Mouse (Mus musculus) stomach, embryonic 14.5 days (tissue): ENCODE measurements around the gene Arl16. TPM values are rescaled to one million over a fixed set of nuclear protein-coding genes. Genes with fewer than 3 reads are reported as not detected.
"Not testable (repeated sequence)": the region's sequence is repeated elsewhere in the genome, so short reads cannot be mapped to it uniquely, and the experiment has no call there.

ENCODE experiments used
- ATAC-seq: fragments of 200-750 bp; cut with Nextera tagmentation; 2 replicates; pipeline ENCODE4 v1.8.0; 2017; ENCODE audit warnings: low read depth, moderate TSS enrichment; ENCODE audit not compliant: insufficient number of reproducible peaks, insufficient read depth, low FRiP score
- H3K27ac ChIP-seq: fragments of 300-500 bp; sonication (generic); 2 replicates; pipeline ENCODE4 v1.5.1; 2014; ENCODE audit warnings: mild to moderate bottlenecking, low read length, moderate library complexity, mixed read lengths
- H3K27me3 ChIP-seq: fragments of 300-500 bp; sonication (generic); 2 replicates; pipeline ENCODE4 v1.6.1; 2014; ENCODE audit warnings: low read length, control low read depth, mixed read lengths; ENCODE audit not compliant: control insufficient read depth, insufficient read depth
- H3K36me3 ChIP-seq: fragments of 300-500 bp; sonication (generic); 2 replicates; pipeline ENCODE4 v1.6.1; 2014; ENCODE audit warnings: mild to moderate bottlenecking, control low read depth, low read length, moderate library complexity, mixed read lengths; ENCODE audit not compliant: control insufficient read depth, insufficient read depth
- H3K4me1 ChIP-seq: fragments of 300-500 bp; sonication (generic); 2 replicates; pipeline ENCODE4 v1.6.1; 2014; ENCODE audit warnings: low read length, control low read depth, mixed read lengths; ENCODE audit not compliant: control insufficient read depth, insufficient read depth
- H3K4me2 ChIP-seq: fragments of 300-500 bp; sonication (generic); replicated peaks from 2 replicates; pipeline ENCODE4 v1.6.1; 2014; ENCODE audit warnings: low read depth, low read length, control low read depth
- H3K4me3 ChIP-seq: fragments of 300-500 bp; sonication (generic); 2 replicates; pipeline ENCODE4 v1.5.1; 2014; ENCODE audit warnings: low read depth, low read length, control low read depth
- H3K9ac ChIP-seq: fragments of 300-500 bp; sonication (generic); replicated peaks from 2 replicates; pipeline ENCODE4 v1.6.1; 2014; ENCODE audit warnings: low read depth, mild to moderate bottlenecking, control low read depth, low read length, moderate library complexity, mixed read lengths
- H3K9me3 ChIP-seq: fragments of 300-500 bp; sonication (generic); 2 replicates; pipeline ENCODE4 v1.6.1; 2016; ENCODE audit warnings: low read depth, low read length, control low read depth; ENCODE audit not compliant: control insufficient read depth
- WGBS: fragments of 180-500 bp; shearing (Covaris S2); extraction: QIAGEN DNeasy Blood & Tissue Kit; methylation state at CpG from one replicate; pipeline ENCODE4 v1.1.7; 2014; 5-methylcytosine and 5-hydroxymethylcytosine counted together
- polyA plus RNA-seq: library from polyadenylated mRNA; unstranded; fragments of >200 nt; fragmentation: Nextera tagmentation; extraction: Ambion mirVana; gene quantifications from 2 replicates; pipeline ENCODE4 v1.2.1, GENCODE M21; 2014

Gene Arl16
- polyA plus RNA-seq: 43.3 and 49.4 TPM in 2 replicates

DNA sequence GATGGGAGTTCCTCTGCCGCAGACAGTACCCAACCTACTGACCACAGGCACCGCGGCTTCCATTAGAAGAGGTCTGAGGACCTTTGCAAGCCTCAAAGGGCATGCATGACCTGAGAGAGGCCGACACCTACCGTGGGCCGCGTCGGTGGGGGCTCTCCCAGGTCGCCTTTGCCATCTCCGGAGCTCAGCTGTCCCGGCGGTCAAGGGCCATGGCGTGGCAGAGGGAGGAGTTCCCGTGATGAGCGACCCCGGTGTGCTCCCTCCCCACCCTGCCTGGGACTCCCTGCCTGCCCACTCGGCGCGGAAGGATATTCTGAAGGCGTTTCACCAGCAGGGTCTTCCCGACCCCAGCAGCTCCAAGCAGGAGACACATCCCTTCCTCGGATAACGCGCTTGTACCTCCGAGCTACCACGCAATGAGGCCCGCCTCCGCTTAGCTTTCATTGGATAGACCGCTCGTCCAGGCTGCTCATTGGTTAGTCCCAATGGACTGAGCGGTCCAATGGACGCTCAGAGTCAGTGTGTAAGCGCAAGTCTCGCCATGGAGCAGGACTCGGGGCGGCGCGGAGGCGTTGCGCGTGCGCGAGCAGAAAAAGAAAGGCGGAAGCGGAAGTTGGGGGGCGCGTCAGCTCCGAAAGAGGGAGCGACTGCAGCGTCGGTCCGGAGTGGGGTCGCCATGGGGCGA is at the start of gene Arl16:
Gene Arl16 (minus strand): TSS at position 557 of the 685 bp plus-strand sequence.
- peaks cover 45% of the 10 kb centered on the region for H3K36me3 ChIP-seq
- peak within 1 kb of the TSS; percentile 90 for H3K4me2 ChIP-seq
- WGBS: 0% methylated on average over 53 of the region's 54 CpGs

GRCm38 (mm10) chr11:120517147-120517546 is 49.7 kb upstream of the Arl16 start:
- no peak for ATAC-seq
- 81% methylated on average over 4 of the region's 4 CpGs for WGBS
- no peak overlapping the region for H3K4me3 ChIP-seq
- H3K9ac ChIP-seq: no peak overlapping the region
- H3K9me3 ChIP-seq: no peaks in the 10 kb centered on the region
- no peaks in the 10 kb centered on the region for H3K36me3 ChIP-seq
- no peaks in the 10 kb centered on the region for H3K27me3 ChIP-seq
- H3K27ac ChIP-seq: no peak overlapping the region
- H3K4me1 ChIP-seq: 0 out of 2 replicates have a peak, but pooled peaks cover 11% of the 10 kb centered on the region
- H3K4me2 ChIP-seq: no peak overlapping the region

More for the DNA sequence above, at the start of gene Arl16:
- H3K4me3 ChIP-seq: peak within 1 kb of the TSS; percentile 92
- peaks cover 16% of the 10 kb centered on the region; the same call in 1 of the 2 replicates for H3K4me1 ChIP-seq
- peak within 1 kb of the TSS; percentile 82 for H3K9ac ChIP-seq
- H3K27me3 ChIP-seq: no peaks in the 10 kb centered on the region
- ATAC-seq: peak; percentile 100
- peak within 1 kb of the TSS; percentile 58; the same call in 1 of the 2 replicates for H3K27ac ChIP-seq
- H3K9me3 ChIP-seq: no peaks in the 10 kb centered on the region

GRCm38 (mm10) chr11:120515611-120516010 is 48.2 kb upstream of the Arl16 start:
- no peaks in the 10 kb centered on the region for H3K27me3 ChIP-seq
- H3K4me3 ChIP-seq: no peak overlapping the region
- H3K36me3 ChIP-seq: no peaks in the 10 kb centered on the region
- 0 out of 2 replicates have a peak, but pooled peaks cover 6% of the 10 kb centered on the region for H3K4me1 ChIP-seq
- no peak overlapping the region for H3K9ac ChIP-seq
- peak; percentile 70 for ATAC-seq
- no peak overlapping the region for H3K4me2 ChIP-seq
- no peaks in the 10 kb centered on the region for H3K9me3 ChIP-seq
- WGBS: 17% methylated on average over 17 of the region's 17 CpGs
- no peak overlapping the region for H3K27ac ChIP-seq

- ATAC-seq, H3K36me3 ChIP-seq, H3K9me3 ChIP-seq, H3K9ac ChIP-seq, H3K27me3 ChIP-seq, H3K27ac ChIP-seq, H3K4me2 ChIP-seq, H3K4me3 ChIP-seq: not testable (repeated sequence)
- H3K4me1 ChIP-seq: peaks cover 11% of the 10 kb centered on the region; the same call in 1 of the 2 replicates
- WGBS: 94% methylated on average over 2 of the region's 2 CpGs
Observed at GRCm38 (mm10) chr11:120514262-120514661, 46.9 kb upstream of the Arl16 start.

- Histone ChIP-seq H3K9ac (no peak overlapping the region), H3K36me3 (no peaks in the 10 kb centered on the region), H3K9me3 (no peaks in the 10 kb centered on the region), H3K4me1 (peaks cover 5% of the 10 kb centered on the region; the same call in 1 of the 2 replicates), H3K4me2 (no peak overlapping the region), H3K27ac (no peak overlapping the region), H3K4me3 (no peak overlapping the region), H3K27me3 (no peaks in the 10 kb centered on the region)
- WGBS: 28% methylated on average over 6 of the region's 6 CpGs
- no peak for ATAC-seq
Observed at GRCm38 (mm10) chr11:120512790-120513453, 45.5 kb upstream of the Arl16 start.

DNA sequence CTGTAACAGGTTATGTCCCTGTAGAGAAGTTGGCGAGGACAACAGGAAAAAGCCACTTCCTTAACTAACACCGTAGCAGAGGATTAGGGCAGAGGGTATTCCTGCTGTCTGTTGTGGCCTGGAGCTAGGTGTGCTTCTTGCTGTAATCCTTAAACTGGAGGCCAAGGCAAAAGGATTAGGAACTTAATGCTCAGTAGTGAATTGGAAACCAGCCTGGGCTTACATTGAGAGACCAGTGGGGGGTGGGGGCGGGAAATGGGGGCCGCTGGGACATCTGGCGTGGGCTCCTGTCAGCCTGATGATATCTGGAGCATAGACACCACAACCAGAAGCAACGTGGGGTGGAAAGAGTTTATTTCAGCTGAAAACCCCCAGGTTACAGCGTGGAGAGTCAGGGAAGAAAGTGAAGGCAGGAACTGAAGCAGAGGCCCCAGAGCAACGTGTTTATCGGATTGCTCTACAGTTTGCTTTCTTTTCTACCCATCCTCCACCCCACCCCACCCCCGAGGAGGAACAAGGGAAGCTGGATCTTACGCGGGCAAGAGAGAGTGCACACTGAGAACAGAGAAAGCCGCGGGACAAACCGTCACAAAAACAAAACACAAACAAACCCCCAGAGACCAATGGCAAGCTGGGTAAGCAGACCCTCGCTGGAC is 43.1 kb upstream of the Arl16 start:
- peak overlapping the region; percentile 17 for H3K4me2 ChIP-seq
- 7% methylated on average over 16 of the region's 16 CpGs for WGBS
- no peak overlapping the region for H3K9ac ChIP-seq
- peak overlapping the region; percentile 49; the same call in 1 of the 2 replicates for H3K27ac ChIP-seq
- H3K4me1 ChIP-seq: peaks cover 10% of the 10 kb centered on the region
- no peak for ATAC-seq
- no peaks in the 10 kb centered on the region for H3K27me3 ChIP-seq
- H3K9me3 ChIP-seq: no peaks in the 10 kb centered on the region
- H3K4me3 ChIP-seq: no peak overlapping the region
- no peaks in the 10 kb centered on the region for H3K36me3 ChIP-seq

DNA sequence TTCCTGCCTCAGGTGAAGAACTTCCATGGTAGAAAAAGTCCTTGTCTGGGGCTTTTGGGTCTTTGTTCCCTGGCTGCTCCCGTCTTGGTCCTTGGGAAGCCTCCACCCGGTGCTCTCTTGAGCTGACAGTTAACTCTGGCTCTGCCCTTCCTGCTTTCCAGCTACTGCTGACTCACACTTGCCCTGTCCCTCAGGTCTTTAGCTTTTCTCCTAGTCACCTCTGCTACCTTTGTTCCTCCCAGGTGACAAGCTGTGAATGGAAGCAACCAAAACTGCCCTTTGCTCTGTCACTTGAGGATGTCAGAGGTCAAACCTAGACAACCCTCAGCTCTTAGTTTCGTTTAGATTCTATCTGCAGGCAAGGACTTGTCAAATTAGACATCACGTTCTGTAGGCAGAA is 42.5 kb upstream of the Arl16 start:
- no peaks in the 10 kb centered on the region for H3K36me3 ChIP-seq
- H3K27me3 ChIP-seq: no peaks in the 10 kb centered on the region
- 0 out of 2 replicates have a peak overlapping the region, but pooled peaks have one; percentile 17 for H3K4me2 ChIP-seq
- no peak overlapping the region for H3K9ac ChIP-seq
- 45% methylated on average over 4 of the region's 4 CpGs for WGBS
- H3K9me3 ChIP-seq: no peaks in the 10 kb centered on the region
- peaks cover 10% of the 10 kb centered on the region for H3K4me1 ChIP-seq
- H3K27ac ChIP-seq: peak overlapping the region; percentile 49; the same call in 1 of the 2 replicates
- H3K4me3 ChIP-seq: no peak overlapping the region
- no peak for ATAC-seq

DNA sequence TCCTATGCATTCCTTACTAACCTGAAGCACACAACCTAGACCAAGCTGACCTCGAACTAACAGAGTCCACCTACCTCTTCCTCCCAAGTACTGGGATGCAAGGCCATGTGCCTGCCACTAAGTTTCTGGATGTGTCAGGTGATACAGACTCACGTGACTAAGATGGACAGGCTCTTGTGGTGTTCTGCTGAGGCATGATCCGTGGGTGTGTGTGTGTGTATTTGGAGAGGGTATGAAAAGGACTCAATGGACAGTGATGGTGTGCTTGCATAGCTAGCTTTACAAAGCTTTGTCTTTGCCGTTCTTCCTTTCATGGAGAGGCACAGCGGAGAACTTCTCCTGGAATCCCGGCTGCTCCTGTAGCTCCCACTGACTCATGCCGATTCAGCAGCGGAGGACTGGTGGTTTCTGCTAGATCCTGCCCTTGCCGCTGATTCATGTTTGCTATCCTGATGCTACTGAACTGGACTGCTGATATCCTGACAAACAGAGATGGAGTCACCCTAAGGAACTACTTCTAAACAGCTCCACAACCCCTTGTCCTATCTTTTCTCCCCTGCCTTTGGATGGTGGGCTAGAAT is 41.0 kb upstream of the Arl16 start:
- Histone ChIP-seq H3K9me3 (no peaks in the 10 kb centered on the region), H3K9ac (no peak overlapping the region), H3K27me3 (no peaks in the 10 kb centered on the region), H3K4me3 (no peak overlapping the region), H3K36me3 (no peaks in the 10 kb centered on the region), H3K27ac (peak overlapping the region; percentile 79), H3K4me2 (no peak overlapping the region), H3K4me1 (peaks cover 10% of the 10 kb centered on the region)
- WGBS: 71% methylated on average over 9 of the region's 9 CpGs
- no peak; the same call in 1 of the 2 replicates for ATAC-seq
